Mouse (Mus musculus): ENCODE measurements around the gene Gm21854. TPM values are rescaled to one million over a fixed set of nuclear protein-coding genes. Genes with fewer than 3 reads are reported as not detected.
"Not testable (repeated sequence)": the region's sequence is repeated elsewhere in the genome, so short reads cannot be mapped to it uniquely, and the experiment has no call there.

Gm21854 gene
- polyA plus RNA-seq (2015; fragmentation: Nextera tagmentation; extraction: Ambion mirVana): not detected in 2 replicates

GRCm38 (mm10) chrY:5656686-5657085 lies at the start of gene Gm21854:
Gene Gm21854 (plus strand): TSS chrY:5656986.
- not testable (repeated sequence) for H3K36me3 ChIP-seq; H3K4me3 ChIP-seq (replicated peaks); H3K9me3 ChIP-seq (replicated peaks); H3K4me1 ChIP-seq; H3K4me2 ChIP-seq (replicated peaks); H3K9ac ChIP-seq; H3K27me3 ChIP-seq; H3K27ac ChIP-seq (replicated peaks); ATAC-seq (ENCODE audit: insufficient number of reproducible peaks, low FRiP score, low TSS enrichment, low read depth)

Other genes with a start within 250 kb of the Gm21854 start
- gene Gm20914, start 69.0 kb downstream of the Gm21854 start, polyA plus RNA-seq (2015; fragmentation: Nextera tagmentation; extraction: Ambion mirVana): not detected in 2 replicates
- gene Gm28171, start 136.4 kb downstream of the Gm21854 start, polyA plus RNA-seq (2015; fragmentation: Nextera tagmentation; extraction: Ambion mirVana): not detected in 2 replicates